Mouse (Mus musculus) liver, embryonic 15.5 days (tissue): Measurements from ENCODE around the gene Gm20388. TPM values are rescaled to one million over a fixed set of nuclear protein-coding genes. Genes with fewer than 3 reads are reported as not detected.
A peak's percentile ranks its signal among the peaks of the same experiment; 100 is the strongest.

Source experiments
- ATAC-seq: fragments of 200-750 bp; cut with Nextera tagmentation; 2 replicates; pipeline ENCODE4 v1.8.0; 2017; ENCODE audit warnings: moderate number of reproducible peaks, mild to moderate bottlenecking, moderate library complexity; ENCODE audit not compliant: insufficient read depth
- H3K27ac ChIP-seq: fragments of 300-500 bp; sonication (generic); replicated peaks from 2 replicates; pipeline ENCODE4 v1.5.1; 2015; ENCODE audit warnings: mild to moderate bottlenecking, inconsistent platforms
- H3K27me3 ChIP-seq: fragments of 300-500 bp; sonication (generic); 2 replicates; pipeline ENCODE4 v1.6.1; 2015; ENCODE audit warnings: mild to moderate bottlenecking, inconsistent platforms
- H3K36me3 ChIP-seq: fragments of 300-500 bp; sonication (generic); replicated peaks from 2 replicates; pipeline ENCODE4 v1.6.1; 2015; ENCODE audit warnings: moderate library complexity, mild to moderate bottlenecking, inconsistent platforms
- H3K4me1 ChIP-seq: fragments of 300-500 bp; sonication (generic); replicated peaks from 2 replicates; pipeline ENCODE4 v1.6.1; 2015; ENCODE audit warnings: inconsistent platforms
- H3K4me2 ChIP-seq: fragments of 300-500 bp; sonication (generic); 2 replicates; pipeline ENCODE4 v1.6.1; 2015; ENCODE audit warnings: moderate library complexity, mild to moderate bottlenecking, inconsistent platforms
- H3K4me3 ChIP-seq: fragments of 300-500 bp; sonication (generic); replicated peaks from 2 replicates; pipeline ENCODE4 v1.5.1; 2015; ENCODE audit warnings: mild to moderate bottlenecking, inconsistent platforms
- H3K9ac ChIP-seq: fragments of 300-500 bp; sonication (generic); 2 replicates; pipeline ENCODE4 v1.6.1; 2015; ENCODE audit warnings: moderate library complexity, mild to moderate bottlenecking, inconsistent platforms
- H3K9me3 ChIP-seq: fragments of 300-500 bp; sonication (generic); replicated peaks from 2 replicates; pipeline ENCODE4 v1.6.1; 2016; ENCODE audit warnings: inconsistent platforms
- WGBS: fragments of 180-500 bp; shearing (Covaris S2); methylation state at CpG from one replicate; pipeline ENCODE4 v1.1.7; 2015; ENCODE audit warnings: mixed read lengths; ENCODE audit not compliant: insufficient replicate concordance; 5-methylcytosine and 5-hydroxymethylcytosine counted together
- microRNA counts: library from miRNA; unstranded; fragments of <30 nt; microRNA quantifications from one replicate; lab custom pipeline; 2016
- microRNA-seq: library from miRNA; unstranded; fragments of <30 nt; microRNA quantifications from one replicate; pipeline ENCODE4, GENCODE M21; 2016
- polyA plus RNA-seq: library from polyadenylated mRNA; unstranded; fragments of >200 nt; fragmentation: Nextera tagmentation; extraction: Ambion mirVana; gene quantifications from 2 replicates; pipeline ENCODE4 v1.2.1, GENCODE M21; 2015

Gene Gm20388
- polyA plus RNA-seq, 1 experiment from 2014 or later = not detected

GRCm38 (mm10) chr8:124393927-124394326 lies 4483.3 kb downstream of the Gm20388 start:
- Histone ChIP-seq H3K4me1 (no peaks in the 10 kb centered on the region), H3K4me3 (no peak overlapping the region), H3K27ac (no peak overlapping the region), H3K9ac (no peak overlapping the region), H3K9me3 (no peaks in the 10 kb centered on the region), H3K4me2 (no peak overlapping the region), H3K36me3 (no peaks in the 10 kb centered on the region), H3K27me3 (no peaks in the 10 kb centered on the region)
- ATAC-seq = no peak
- 55% methylated on average over 4 of the region's 4 CpGs for WGBS

GRCm38 (mm10) chr8:124394951-124395350 lies 4484.3 kb downstream of the Gm20388 start:
- Histone ChIP-seq H3K4me3 (no peak overlapping the region), H3K27me3 (no peaks in the 10 kb centered on the region), H3K36me3 (no peaks in the 10 kb centered on the region), H3K4me2 (no peak overlapping the region), H3K9ac (no peak overlapping the region), H3K27ac (no peak overlapping the region), H3K4me1 (no peaks in the 10 kb centered on the region), H3K9me3 (no peaks in the 10 kb centered on the region)
- WGBS = 73% methylated on average over 7 of the region's 7 CpGs
- no peak for ATAC-seq

MicroRNA genes within 50 kb of the gene (microRNA counts, 519-probe panel; counts per million panel counts)
- 2,664 counts per million, percentile 51 among the panel's probes with 10 or more counts for microRNA mmu-miR-1967 (lab: Ali Mortazavi, UCI)

Small RNAs within 50 kb of the gene (microRNA-seq; reads per million reads assigned to microRNA genes)
- gene Gm22715 (not detected), gene Gm24366 (not detected), gene Gm27530 (not detected), gene Mir1967 (not detected), gene Mir6396 (not detected), gene Mir7079 (not detected), gene Mir7080 (not detected), gene Mir7237 (1.0 reads per million), gene Mir7687 (0.76 reads per million)

Other genes with a start within 250 kb of the Gm20388 start
- 2.2 and 2.5 TPM in 2 replicates for gene Wfdc1, start 244.5 kb upstream of the Gm20388 start, polyA plus RNA-seq
- gene Atp2c2, start 210.8 kb upstream of the Gm20388 start, polyA plus RNA-seq = 0.09 and 0.12 TPM in 2 replicates
- 4.1 and 4.6 TPM in 2 replicates for gene Tldc1, start 132.4 kb upstream of the Gm20388 start, polyA plus RNA-seq
- 31.9 and 33.3 TPM in 2 replicates for gene Cotl1, start 70.3 kb upstream of the Gm20388 start, polyA plus RNA-seq
- gene Klhl36, start 48.6 kb upstream of the Gm20388 start, polyA plus RNA-seq = 3.9 and 4.3 TPM in 2 replicates
- 76.7 and 91.5 TPM in 2 replicates for gene Usp10, start 481 bp upstream of the Gm20388 start, polyA plus RNA-seq
- 1.3 and 2.1 TPM in 2 replicates for gene Crispld2, start 81.6 kb downstream of the Gm20388 start, polyA plus RNA-seq
- 13.9 and 17.2 TPM in 2 replicates for gene Zdhhc7, start 190.6 kb downstream of the Gm20388 start, polyA plus RNA-seq
- 2.8 and 3.4 TPM in 2 replicates for gene 6430548M08Rik, start 203.3 kb downstream of the Gm20388 start, polyA plus RNA-seq